Comparison of ENCODE assay signal across 8 mouse cellular contexts in the genomic region with DNA sequence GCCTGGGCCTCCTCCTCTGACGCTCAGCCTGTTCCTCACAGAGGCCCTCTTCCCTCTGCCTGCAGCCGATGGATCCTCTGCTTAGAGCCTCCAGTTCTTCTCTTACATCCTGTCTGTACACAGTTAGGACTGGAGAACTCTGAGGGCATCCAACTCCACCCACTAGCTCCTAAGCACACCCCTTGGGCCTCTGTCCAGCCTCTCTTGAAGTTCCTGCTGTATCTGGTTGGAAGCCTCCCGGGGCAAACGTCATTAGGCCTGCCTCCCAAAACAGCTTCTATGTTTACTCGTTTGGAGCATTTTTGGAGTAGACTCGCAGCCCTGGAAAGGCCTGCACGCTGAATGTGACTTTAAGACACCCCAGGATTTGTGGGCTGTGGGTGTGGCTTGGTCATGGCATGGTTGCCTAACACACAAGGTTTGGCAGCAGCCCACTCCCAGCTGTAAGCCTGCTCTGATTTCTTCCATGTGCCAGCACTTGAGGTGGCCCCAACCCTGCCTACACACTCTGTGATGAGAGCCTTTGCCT. TPM values are rescaled to one million over a fixed set of nuclear protein-coding genes. Genes with fewer than 3 reads are reported as not detected.
DNase-seq lines count a peak whose midpoint lies in the region; ATAC-seq lines count a peak whose summit lies in the region.

Gene Fcgrt, minus strand, starts transcription at position 200 of the 529 bp plus-strand sequence.

- H3K9ac ChIP-seq in kidney, embryonic 14.5 days (ENCODE audit: low read depth, low read length): peak within 1 kb of the TSS; percentile 37
- H3K9ac ChIP-seq in midbrain, embryonic 16.5 days (ENCODE audit: low read depth, low read length): no peak within 1 kb of the TSS

- H3K36me3 ChIP-seq in heart, embryonic 10.5 days: no peaks in the 10 kb centered on the region
- H3K36me3 ChIP-seq in kidney, embryonic 14.5 days (ENCODE audit: control insufficient read depth, insufficient read depth, low read length): no peaks in the 10 kb centered on the region
- H3K36me3 ChIP-seq in midbrain, embryonic 16.5 days (ENCODE audit: control insufficient read depth, insufficient read depth, low read length): no peaks in the 10 kb centered on the region

- H3K27ac ChIP-seq in heart, embryonic 10.5 days: peak within 1 kb of the TSS; percentile 69
- H3K27ac ChIP-seq in kidney, embryonic 14.5 days (ENCODE audit: low read depth, low read length): peak within 1 kb of the TSS; percentile 93
- no peak within 1 kb of the TSS for H3K27ac ChIP-seq in midbrain, embryonic 16.5 days (ENCODE audit: low read length)

- 60% methylated on average over 7 of the region's 7 CpGs for WGBS in heart, embryonic 10.5 days
- 14% methylated on average over 7 of the region's 7 CpGs for WGBS in kidney, embryonic 14.5 days
- 77% methylated on average over 7 of the region's 7 CpGs for WGBS in midbrain, embryonic 16.5 days

- no peak for DNase-seq in frontal cortex, postnatal 25 days (ENCODE audit: low spot score in 2 of 2)
- peak; percentile 31 to 39 for DNase-seq in cerebellum, postnatal 36 days
- DNase-seq in heart, embryonic 10.5 days (ENCODE audit: low spot score): no peak
- peak; percentile 64 for DNase-seq in liver
- peak; percentile 86 to 94 for DNase-seq in urinary bladder, postnatal 36 days (ENCODE audit: low spot score in 2 of 2)

- no peaks in the 10 kb centered on the region for H3K9me3 ChIP-seq in heart, embryonic 10.5 days
- H3K9me3 ChIP-seq in kidney, embryonic 14.5 days (ENCODE audit: control insufficient read depth, low read length): no peaks in the 10 kb centered on the region
- H3K9me3 ChIP-seq in midbrain, embryonic 16.5 days (replicated peaks; ENCODE audit: control insufficient read depth, low read length, poor library complexity, severe bottlenecking): no peaks in the 10 kb centered on the region

- ATAC-seq in frontal cortex, adult (ENCODE audit: low TSS enrichment): peak; percentile 38; the same call in 1 of the 2 replicates
- ATAC-seq in kidney, embryonic 14.5 days (ENCODE audit: low FRiP score, low TSS enrichment): peak; percentile 94
- no peak for ATAC-seq in midbrain, embryonic 16.5 days

- H3K4me2 ChIP-seq in kidney, embryonic 14.5 days (replicated peaks; ENCODE audit: low read depth, low read length): peak within 1 kb of the TSS; percentile 44
- H3K4me2 ChIP-seq in midbrain, embryonic 16.5 days (ENCODE audit: low read length): 0 out of 2 replicates have a peak within 1 kb of the TSS, but pooled peaks have one; percentile 7

- H3K4me1 ChIP-seq in heart, embryonic 10.5 days: peaks cover 20% of the 10 kb centered on the region
- peaks cover 17% of the 10 kb centered on the region for H3K4me1 ChIP-seq in kidney, embryonic 14.5 days (ENCODE audit: control insufficient read depth, insufficient read depth, low read length)
- no peaks in the 10 kb centered on the region for H3K4me1 ChIP-seq in midbrain, embryonic 16.5 days (ENCODE audit: control insufficient read depth, insufficient read depth, low read length)

- H3K4me3 ChIP-seq in heart, embryonic 10.5 days: 0 out of 2 replicates have a peak within 1 kb of the TSS, but pooled peaks have one; percentile 19
- H3K4me3 ChIP-seq in kidney, embryonic 14.5 days (ENCODE audit: low read length): peak within 1 kb of the TSS; percentile 36
- no peak within 1 kb of the TSS for H3K4me3 ChIP-seq in midbrain, embryonic 16.5 days (ENCODE audit: low read depth, low read length)

- no peaks in the 10 kb centered on the region for H3K27me3 ChIP-seq in heart, embryonic 10.5 days (ENCODE audit: insufficient read depth, poor library complexity, severe bottlenecking)
- no peaks in the 10 kb centered on the region for H3K27me3 ChIP-seq in kidney, embryonic 14.5 days (ENCODE audit: control insufficient read depth, insufficient read depth, low read length)
- H3K27me3 ChIP-seq in midbrain, embryonic 16.5 days (ENCODE audit: control insufficient read depth, insufficient read depth, low read depth, low read length): no peaks in the 10 kb centered on the region

RNA-seq across cellular contexts. Expression of gene Fcgrt, which starts in this region (rescaled TPM):
- polyA plus RNA-seq in heart, embryonic 10.5 days (2016; fragmentation: Nextera tagmentation; extraction: Ambion mirVana): 7.8 and 10.2 TPM in 2 replicates
- polyA plus RNA-seq in kidney, embryonic 14.5 days (2014; fragmentation: Nextera tagmentation; extraction: Ambion mirVana): 48.9 and 67.4 TPM in 2 replicates
- polyA plus RNA-seq in midbrain, embryonic 16.5 days (2015; fragmentation: Nextera tagmentation; extraction: Ambion mirVana): 22.7 and 27.9 TPM in 2 replicates

Comparison
In these comparisons a context has a peak if more than half of its experiments do, and no peak if none do; other contexts are left out.
1. DNase-seq: peak in cerebellum, postnatal 36 days (2 of 2), liver (single experiment) and urinary bladder, postnatal 36 days (2 of 2); none in frontal cortex, postnatal 25 days (0 of 2) and heart, embryonic 10.5 days (single experiment).